Comparison of ENCODE assay signal across 10 mouse cellular contexts in genomic region chr3:89135958-89136357, GRCm38 (mm10). TPM values are rescaled to one million over a fixed set of nuclear protein-coding genes. Genes with fewer than 3 reads are reported as not detected.
DNase-seq lines count a peak whose midpoint lies in the region; ATAC-seq and TF ChIP-seq lines count a peak whose summit lies in the region.
"Had no signal": no experiment of that assay in that cellular context is flagged by ENCODE, and none has a peak within 500 bp of the region (broad histone marks: within the 10 kb centered on the region; RNA-seq: fewer than 3 reads in every experiment).

Pklr (plus strand) TSS chr3:89136142.

- H3K27ac ChIP-seq in kidney, embryonic 16.5 days (ENCODE audit: low read length), result 0 out of 2 replicates have a peak within 1 kb of the TSS, but pooled peaks have one; percentile 20
- peak within 1 kb of the TSS; percentile 60 for H3K27ac ChIP-seq in intestine, postnatal 0 days (ENCODE audit: low read depth, low read length)
- H3K27ac ChIP-seq in stomach, embryonic 15.5 days, result peak within 1 kb of the TSS; percentile 35; the same call in 1 of the 2 replicates
- H3K27ac ChIP-seq in midbrain, embryonic 16.5 days (ENCODE audit: low read length), result no peak within 1 kb of the TSS
- H3K27ac ChIP-seq: embryonic facial prominence, embryonic 12.5 days had no signal

- no peak within 1 kb of the TSS; the same call in 1 of the 2 replicates for H3K9ac ChIP-seq in kidney, embryonic 16.5 days (replicated peaks; ENCODE audit: low read length)
- peak within 1 kb of the TSS; percentile 40; the same call in 1 of the 2 replicates for H3K9ac ChIP-seq in intestine, postnatal 0 days (ENCODE audit: low read depth, low read length)
- H3K9ac ChIP-seq in stomach, embryonic 15.5 days, result no peak within 1 kb of the TSS
- H3K9ac ChIP-seq in midbrain, embryonic 16.5 days (ENCODE audit: low read depth, low read length), result no peak within 1 kb of the TSS
- H3K9ac ChIP-seq: embryonic facial prominence, embryonic 12.5 days had no signal

- WGBS in kidney, embryonic 16.5 days, result 57% methylated on average over 3 of the region's 3 CpGs
- whole genome bisulfite sequencing in intestine, postnatal 0 days, result 35% methylated on average over 3 of the region's 3 CpGs
- 57% methylated on average over 3 of the region's 3 CpGs for whole genome bisulfite sequencing in stomach, embryonic 15.5 days
- WGBS in midbrain, embryonic 16.5 days, result 57% methylated on average over 3 of the region's 3 CpGs

- no peaks in the 10 kb centered on the region for H3K27me3 ChIP-seq in kidney, embryonic 16.5 days (ENCODE audit: insufficient read depth, low read length)
- H3K27me3 ChIP-seq in intestine, postnatal 0 days (replicated peaks; ENCODE audit: control insufficient read depth, insufficient read depth, low read length), result no peaks in the 10 kb centered on the region
- H3K27me3 ChIP-seq in stomach, embryonic 15.5 days (replicated peaks), result no peaks in the 10 kb centered on the region
- H3K27me3 ChIP-seq in midbrain, embryonic 16.5 days (ENCODE audit: control insufficient read depth, insufficient read depth, low read depth, low read length), result no peaks in the 10 kb centered on the region

- no peaks in the 10 kb centered on the region for H3K36me3 ChIP-seq in kidney, embryonic 16.5 days (ENCODE audit: insufficient read depth, low read length)
- H3K36me3 ChIP-seq in intestine, postnatal 0 days (ENCODE audit: control insufficient read depth, insufficient read depth), result no peaks in the 10 kb centered on the region
- no peaks in the 10 kb centered on the region for H3K36me3 ChIP-seq in stomach, embryonic 15.5 days
- H3K36me3 ChIP-seq in midbrain, embryonic 16.5 days (ENCODE audit: control insufficient read depth, insufficient read depth, low read length), result no peaks in the 10 kb centered on the region
- H3K36me3 ChIP-seq: embryonic facial prominence, embryonic 12.5 days had no signal

- DNase-seq in kidney, adult 11 months, result no peak
- peak; percentile 65 for DNase-seq in c-Kit-positive CD71-positive TER-119-negative erythroid progenitor cells, embryonic 14.5 days (ENCODE audit: low read depth)
- no peak for DNase-seq in embryo, embryonic 10.5 days (ENCODE audit: low spot score)
- DNase-seq: right cerebral cortex, postnatal 14 days had no signal

- H3K9me3 ChIP-seq in kidney, embryonic 16.5 days (ENCODE audit: low read length), result no peaks in the 10 kb centered on the region
- H3K9me3 ChIP-seq in intestine, postnatal 0 days (ENCODE audit: control insufficient read depth), result no peaks in the 10 kb centered on the region
- H3K9me3 ChIP-seq in stomach, embryonic 15.5 days, result no peaks in the 10 kb centered on the region
- no peaks in the 10 kb centered on the region for H3K9me3 ChIP-seq in midbrain, embryonic 16.5 days (replicated peaks; ENCODE audit: control insufficient read depth, low read length, poor library complexity, severe bottlenecking)
- H3K9me3 ChIP-seq: embryonic facial prominence, embryonic 12.5 days had no signal

- H3K4me2 ChIP-seq in kidney, embryonic 16.5 days (replicated peaks; ENCODE audit: low read depth, low read length), result 0 out of 2 replicates have a peak within 1 kb of the TSS, but pooled peaks have one; percentile 5
- peak within 1 kb of the TSS; percentile 68 for H3K4me2 ChIP-seq in intestine, postnatal 0 days (replicated peaks; ENCODE audit: low read depth)
- peak within 1 kb of the TSS; percentile 21; the same call in 1 of the 2 replicates for H3K4me2 ChIP-seq in stomach, embryonic 15.5 days
- no peak within 1 kb of the TSS for H3K4me2 ChIP-seq in midbrain, embryonic 16.5 days (ENCODE audit: low read length)
- H3K4me2 ChIP-seq: embryonic facial prominence, embryonic 12.5 days had no signal

- TF ChIP-seq CTCF in intestine, postnatal 0 days (IDR thresholded peaks at IDR 0.05; ENCODE audit: low read depth), result no peak

- no peak within 1 kb of the TSS for H3K4me3 ChIP-seq in kidney, embryonic 16.5 days (ENCODE audit: low read length)
- H3K4me3 ChIP-seq in intestine, postnatal 0 days (ENCODE audit: low read depth, low read length), result peak within 1 kb of the TSS; percentile 45
- H3K4me3 ChIP-seq in stomach, embryonic 15.5 days (replicated peaks), result peak within 1 kb of the TSS; percentile 18
- no peak within 1 kb of the TSS for H3K4me3 ChIP-seq in midbrain, embryonic 16.5 days (ENCODE audit: low read depth, low read length)
- H3K4me3 ChIP-seq: embryonic facial prominence, embryonic 12.5 days; myocyte had no signal

- H3K4me1 ChIP-seq in kidney, embryonic 16.5 days (ENCODE audit: insufficient read depth, low read length), result peaks cover 5% of the 10 kb centered on the region; the same call in 1 of the 2 replicates
- peaks cover 6% of the 10 kb centered on the region; the same call in 1 of the 2 replicates for H3K4me1 ChIP-seq in intestine, postnatal 0 days (replicated peaks; ENCODE audit: control insufficient read depth, insufficient read depth, low read length)
- H3K4me1 ChIP-seq in stomach, embryonic 15.5 days, result peaks cover 8% of the 10 kb centered on the region; the same call in 1 of the 2 replicates
- H3K4me1 ChIP-seq in midbrain, embryonic 16.5 days (ENCODE audit: control insufficient read depth, insufficient read depth, low read length), result peaks cover 5% of the 10 kb centered on the region

- ATAC-seq in kidney, embryonic 16.5 days (ENCODE audit: low FRiP score, low TSS enrichment), result no peak
- no peak for ATAC-seq in intestine, postnatal 0 days
- peak; percentile 56; the same call in 1 of the 2 replicates for ATAC-seq in stomach, embryonic 15.5 days (ENCODE audit: insufficient read depth, low FRiP score, low read depth)
- no peak for ATAC-seq in midbrain, embryonic 16.5 days

RNA-seq across cellular contexts. Expression of gene Pklr, which starts in this region (rescaled TPM):
- 4.7 and 5.0 TPM in 2 replicates for polyA plus RNA-seq in kidney, embryonic 16.5 days (2015; fragmentation: Nextera tagmentation; extraction: Ambion mirVana)
- polyA plus RNA-seq in intestine, postnatal 0 days (2015; fragmentation: Nextera tagmentation; extraction: Ambion mirVana), result 91.8 and 103 TPM in 2 replicates
- polyA plus RNA-seq in stomach, embryonic 15.5 days (2015; fragmentation: Nextera tagmentation; extraction: Ambion mirVana), result 16.4 and 19.9 TPM in 2 replicates
- polyA plus RNA-seq in midbrain, embryonic 16.5 days (2015; fragmentation: Nextera tagmentation; extraction: Ambion mirVana), result 0.30 TPM in 1 of 2 replicates, not detected in the other
- polyA plus RNA-seq: myocyte had no signal

Comparison
In these comparisons a context has a peak if more than half of its experiments do, and no peak if none do; other contexts are left out.
1. H3K4me3 ChIP-seq: peak in intestine, postnatal 0 days (single experiment) and stomach, embryonic 15.5 days (single experiment); none in kidney, embryonic 16.5 days (single experiment) and midbrain, embryonic 16.5 days (single experiment).